Mouse (Mus musculus): ENCODE data around the gene Rsrc1. TPM values are rescaled to one million over a fixed set of nuclear protein-coding genes. Genes with fewer than 3 reads are reported as not detected.

The Rsrc1 gene
- polyA plus RNA-seq (2012; rRNA removed; ENCODE audit: low replicate concordance): 2.8 and 4.7 TPM in 2 replicates

DNA sequence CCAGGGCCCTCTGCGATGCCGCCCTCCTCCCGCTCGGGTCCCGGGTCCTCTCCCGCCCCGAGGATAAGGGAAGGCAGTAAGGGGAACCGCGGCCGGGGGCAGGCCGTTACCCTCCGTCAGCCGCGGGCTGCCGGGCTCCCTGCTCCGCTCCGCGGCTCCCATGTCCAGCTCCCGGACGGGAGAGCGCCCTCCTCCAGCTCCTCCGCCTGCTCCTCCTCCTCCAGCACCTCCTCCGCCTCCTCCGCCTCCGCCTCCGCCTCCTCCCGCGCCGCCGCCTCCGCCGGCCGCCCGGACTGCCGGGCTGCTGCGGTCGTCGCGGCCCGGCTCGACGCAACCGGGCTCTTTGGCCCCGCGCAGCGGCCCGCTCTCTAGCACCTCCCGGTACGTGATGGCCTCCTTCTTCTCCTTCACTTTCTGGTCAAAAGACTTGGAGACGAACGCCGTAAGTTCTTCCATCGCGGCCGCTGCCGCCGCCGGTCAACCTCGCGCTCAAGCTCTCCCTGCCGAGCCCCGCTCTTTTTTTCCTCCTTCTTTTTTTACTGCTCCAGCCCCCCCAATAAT, at the start of gene Rsrc1:
TSS of gene Rsrc1 (plus strand) at position 290 of the 561 bp plus-strand sequence.

DNA sequence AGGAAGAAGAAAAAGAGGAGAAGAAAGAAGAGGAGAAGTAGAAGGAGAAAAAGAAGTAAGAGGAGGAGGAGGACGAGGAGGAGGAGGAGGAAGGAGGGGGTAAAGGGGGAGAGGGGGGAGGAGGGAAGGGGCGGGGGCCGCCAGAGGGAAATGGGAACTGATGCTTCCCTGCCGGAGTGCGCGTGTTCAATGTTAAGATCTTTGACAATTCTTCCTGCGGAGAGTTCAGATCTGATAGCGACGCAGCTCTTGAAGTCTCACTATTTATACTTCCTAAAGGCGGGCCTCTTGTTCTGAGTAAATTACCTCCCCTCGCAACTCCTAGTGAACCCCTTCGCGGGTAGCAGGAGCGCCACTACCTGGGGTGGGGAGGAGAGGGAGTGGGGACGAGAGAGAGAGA, 516 bp downstream of the Rsrc1 start, which contains the start of gene Shox2:
TSS of gene Shox2 (minus strand) at position 66 of the 400 bp plus-strand sequence.

GRCm38 (mm10) chr3:67373872-67374271, 392.7 kb downstream of the Rsrc1 start, which contains the start of gene Mlf1:
Gene Mlf1, plus strand, starts transcription at chr3:67374097.

GRCm38 (mm10) chr3:67375063-67375462, 393.9 kb downstream of the Rsrc1 start, which contains the start of gene Gm17402:
Gene Gm17402, minus strand, starts transcription at chr3:67375163.

Other genes with a start within 250 kb of the Rsrc1 start
- gene Shox2, start 381 bp downstream of the Rsrc1 start, polyA plus RNA-seq (2012; rRNA removed; ENCODE audit: low replicate concordance): 9.2 and 34.4 TPM in 2 replicates